In the genomic region with DNA sequence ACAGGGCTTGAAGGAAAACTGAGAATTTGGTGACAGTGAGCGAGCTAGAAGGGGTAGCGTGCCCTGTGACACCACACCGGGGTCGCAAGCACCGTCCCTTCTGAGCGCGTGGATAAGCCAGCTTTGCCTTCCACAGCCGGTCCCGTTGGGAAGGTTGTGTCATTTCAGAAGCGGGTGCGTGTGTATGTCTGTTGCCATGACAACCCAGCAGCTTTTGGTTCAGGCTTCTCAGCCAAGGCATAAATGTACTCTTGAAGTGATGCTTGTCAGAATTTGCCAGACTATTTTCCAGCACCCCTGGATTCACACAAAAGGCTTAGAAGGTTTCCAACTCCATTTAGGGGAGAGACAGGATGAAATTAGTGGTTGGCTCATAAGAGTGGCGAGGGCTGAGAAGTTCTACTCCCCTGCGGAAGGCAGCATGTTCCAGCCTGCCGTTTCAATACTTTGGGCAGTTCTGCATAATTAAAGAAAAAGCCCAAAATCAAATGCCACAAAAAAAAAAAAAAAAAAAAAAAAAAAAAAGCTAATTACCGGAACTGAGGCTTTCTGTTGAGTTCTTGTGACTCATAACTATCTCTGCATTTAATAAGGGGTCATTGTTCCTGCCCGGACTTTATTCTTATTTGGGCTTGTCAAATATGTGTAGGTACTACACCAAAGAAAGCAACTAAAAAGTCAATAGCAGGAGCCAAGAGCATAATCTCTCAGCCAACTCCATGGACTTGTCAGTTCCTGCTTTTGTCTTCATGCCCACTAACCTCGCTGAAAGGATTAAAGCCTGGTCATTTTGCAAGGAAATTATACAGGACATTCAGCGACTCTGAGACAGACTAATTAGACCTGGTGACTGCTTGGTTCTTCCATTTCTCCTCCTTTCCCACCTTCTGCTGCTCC, we compare ENCODE assay signal across 9 mouse cellular contexts.
DNase-seq lines count a peak whose midpoint lies in the region; ATAC-seq lines count a peak whose summit lies in the region.
"Had no signal": no experiment of that assay in that cellular context is flagged by ENCODE, and none has a peak within 500 bp of the region (broad histone marks: within the 10 kb centered on the region; RNA-seq: fewer than 3 reads in every experiment).

No protein-coding gene starts in this region.

- peak; percentile 17 to 22 for DNase-seq in heart, adult 9 months (ENCODE audit: low spot score in 2 of 2)
- no peak for DNase-seq in heart, postnatal 25 days (ENCODE audit: low spot score)
- DNase-seq in forebrain, embryonic 14.5 days (ENCODE audit: low spot score): peak; percentile 95
- peak; percentile 27 for DNase-seq in induced T-regulatory cell, adult 2 months (ENCODE audit: low read depth)
- DNase-seq in lung, postnatal 14 days: peak; percentile 20
- peak; percentile 22 for DNase-seq in skeletal muscle tissue, adult 2 months (ENCODE audit: low read depth, low spot score)
- no peak for DNase-seq in thymus, adult 18-20 months

- peak; percentile 87 for ATAC-seq in forebrain, embryonic 14.5 days
- no peak for ATAC-seq in cerebellum, adult (ENCODE audit: insufficient number of reproducible peaks, low FRiP score, low TSS enrichment)

- H3K27ac ChIP-seq in forebrain, embryonic 14.5 days (ENCODE audit: low read depth, low read length): no peak overlapping the region
- H3K27ac ChIP-seq: heart, adult 2 months had no signal

- H3K4me3 ChIP-seq in forebrain, embryonic 14.5 days (ENCODE audit: low read depth, low read length): no peak overlapping the region
- H3K4me3 ChIP-seq: heart, adult 2 months had no signal

- intact Hi-C loops in heart, postnatal 25 days (cut with DNase I): no loop called here

- WGBS in forebrain, embryonic 14.5 days: 16% methylated on average over 18 of the region's 18 CpGs

- peaks cover 19% of the 10 kb centered on the region for H3K4me1 ChIP-seq in forebrain, embryonic 14.5 days (ENCODE audit: control insufficient read depth, insufficient read depth, low read length)

- H3K4me2 ChIP-seq in forebrain, embryonic 14.5 days (ENCODE audit: low read length): peak overlapping the region; percentile 35

- no peaks in the 10 kb centered on the region for H3K27me3 ChIP-seq in forebrain, embryonic 14.5 days (replicated peaks; ENCODE audit: control insufficient read depth, insufficient read depth, low read length)

- no peaks in the 10 kb centered on the region for H3K36me3 ChIP-seq in forebrain, embryonic 14.5 days (ENCODE audit: control insufficient read depth, insufficient read depth, low read length)

- H3K9ac ChIP-seq in forebrain, embryonic 14.5 days (ENCODE audit: low read length): peak overlapping the region; percentile 36; the same call in 1 of the 2 replicates

- no peaks in the 10 kb centered on the region for H3K9me3 ChIP-seq in forebrain, embryonic 14.5 days (replicated peaks; ENCODE audit: control insufficient read depth, low read length)

Comparison
In these comparisons a context has a peak if more than half of its experiments do, and no peak if none do; other contexts are left out.
1. DNase-seq: peak in heart, adult 9 months (2 of 2), forebrain, embryonic 14.5 days (single experiment), induced T-regulatory cell, adult 2 months (single experiment), lung, postnatal 14 days (single experiment) and skeletal muscle tissue, adult 2 months (single experiment); none in heart, postnatal 25 days (single experiment) and thymus, adult 18-20 months (0 of 2).